Mouse (Mus musculus) MEL (cell line): ENCODE results near the gene Crybb2. TPM values are rescaled to one million over a fixed set of nuclear protein-coding genes. Genes with fewer than 3 reads are reported as not detected.

Experiments
- DNase-seq: peaks from one replicate; pipeline ENCODE4 v3.0.0; 2011; ENCODE audit warnings: low read depth, low spot score
- H3K27ac ChIP-seq: 2 replicates; pipeline ENCODE4 v1.5.1; 2012; ENCODE audit warnings: low read depth, mild to moderate bottlenecking, control low read depth, low read length, moderate library complexity; ENCODE audit not compliant: control insufficient read depth
- H3K27me3 ChIP-seq, 2 experiments: fragments of 150-350 bp in 1 of 2; sonication (generic) in 1 of 2; 2 replicates each; pipeline ENCODE4 v1.6.1; 2012; ENCODE audit warnings: low read length in 2 of 2, mild to moderate bottlenecking in 2 of 2, improper control_type of control experiment in 1 of 2, moderate library complexity in 1 of 2; ENCODE audit not compliant: insufficient read depth in 2 of 2, control insufficient read depth in 1 of 2
- H3K36me3 ChIP-seq, 2 experiments: 2 replicates each; pipeline ENCODE4 v1.6.1; 2012 to 2014; ENCODE audit warnings: low read length in 2 of 2, improper control_type of control experiment in 1 of 2, inconsistent platforms in 1 of 2, mild to moderate bottlenecking in 1 of 2; ENCODE audit not compliant: insufficient read depth in 2 of 2, control insufficient read depth in 1 of 2
- H3K4me1 ChIP-seq, 2 experiments: fragments of 150-350 bp in 1 of 2; sonication (generic) in 1 of 2; 2 replicates each; pipeline ENCODE4 v1.6.1; 2012; ENCODE audit warnings: low read length in 2 of 2, improper control_type of control experiment in 1 of 2, mild to moderate bottlenecking in 1 of 2; ENCODE audit not compliant: insufficient read depth in 2 of 2, control insufficient read depth in 1 of 2
- H3K4me3 ChIP-seq, 2 experiments: fragments of 150-350 bp in 1 of 2; sonication (generic) in 1 of 2; 2 replicates each; pipeline ENCODE4 v1.5.1; 2012; ENCODE audit warnings: low read depth in 2 of 2, low read length in 2 of 2, mild to moderate bottlenecking in 2 of 2, moderate library complexity in 2 of 2, control low read depth in 1 of 2, improper control_type of control experiment in 1 of 2; ENCODE audit not compliant: control insufficient read depth in 1 of 2, insufficient read depth in 1 of 2
- H3K79me2 ChIP-seq: 2 replicates; pipeline ENCODE4 v1.6.1; 2012; ENCODE audit warnings: mild to moderate bottlenecking, low read length, moderate library complexity; ENCODE audit not compliant: control insufficient read depth, poor library complexity, insufficient read depth
- H3K9ac ChIP-seq: 2 replicates; pipeline ENCODE4 v1.6.1; 2012; ENCODE audit warnings: low read depth, mild to moderate bottlenecking, control low read depth, low read length, moderate library complexity; ENCODE audit not compliant: control insufficient read depth, poor library complexity, severe bottlenecking
- H3K9me3 ChIP-seq: fragments of 150-350 bp; sonication (generic); replicated peaks from 2 replicates; pipeline ENCODE4 v1.6.1; 2012; ENCODE audit warnings: mild to moderate bottlenecking, low read length, improper control_type of control experiment, moderate library complexity; ENCODE audit not compliant: insufficient read depth
- CTCF ChIP-seq, 3 experiments: IDR thresholded peaks in 2 of 3; conservative IDR thresholded peaks in 1 of 3; 2 replicates each; pipeline ENCODE4 v1.5.1; 2011 to 2012; ENCODE audit warnings: low read length in 3 of 3, low read depth in 2 of 3, mild to moderate bottlenecking in 2 of 3, improper control_type of control experiment in 1 of 3, inconsistent platforms in 1 of 3, mixed read lengths in 1 of 3, moderate library complexity in 1 of 3; ENCODE audit not compliant: control insufficient read depth in 1 of 3, insufficient read depth in 1 of 3, poor library complexity in 1 of 3, severe bottlenecking in 1 of 3
- ETS1 ChIP-seq: IDR thresholded peaks from 2 replicates; pipeline ENCODE4 v1.6.1; 2012; ENCODE audit warnings: low read depth, mild to moderate bottlenecking, inconsistent platforms, low read length, improper control_type of control experiment, moderate library complexity
- GATA1 ChIP-seq: IDR thresholded peaks from 2 replicates; pipeline ENCODE4 v1.6.1; 2011; ENCODE audit warnings: low read depth, low read length, improper control_type of control experiment
- HCFC1 ChIP-seq: IDR thresholded peaks from 2 replicates; pipeline ENCODE4 v1.6.1; 2012; ENCODE audit warnings: low read depth, mild to moderate bottlenecking, inconsistent platforms, low read length, improper control_type of control experiment, moderate library complexity
- MAX ChIP-seq: IDR thresholded peaks from 2 replicates; pipeline ENCODE4 v1.6.1; 2011; ENCODE audit warnings: low read length, improper control_type of control experiment
- MAZ ChIP-seq: IDR thresholded peaks from 2 replicates; pipeline ENCODE4 v1.6.1; 2012; ENCODE audit warnings: low read depth, mild to moderate bottlenecking, inconsistent platforms, low read length, improper control_type of control experiment
- MYC ChIP-seq: IDR thresholded peaks from 2 replicates; pipeline ENCODE4 v1.6.1; 2011; ENCODE audit warnings: low read depth, mild to moderate bottlenecking, low read length, improper control_type of control experiment, moderate library complexity
- NRF1 ChIP-seq: IDR thresholded peaks from 2 replicates; pipeline ENCODE4 v1.6.1; 2014; ENCODE audit warnings: low read depth, mild to moderate bottlenecking, inconsistent platforms, low read length, improper control_type of control experiment, moderate library complexity; ENCODE audit not compliant: poor library complexity, insufficient read depth, severe bottlenecking
- RCOR1 ChIP-seq: IDR thresholded peaks from 2 replicates; pipeline ENCODE4 v1.6.1; 2012; ENCODE audit warnings: low read depth, mild to moderate bottlenecking, inconsistent platforms, low read length, improper control_type of control experiment
- USF1 ChIP-seq: IDR thresholded peaks from 2 replicates; pipeline ENCODE4 v1.6.1; 2014; ENCODE audit warnings: low read depth, mild to moderate bottlenecking, inconsistent platforms, low read length, improper control_type of control experiment, moderate library complexity
- ZC3H11A ChIP-seq: IDR thresholded peaks from 2 replicates; pipeline ENCODE4 v1.6.1; 2012; ENCODE audit warnings: low read depth, mild to moderate bottlenecking, inconsistent platforms, low read length, improper control_type of control experiment
- ZMIZ1 ChIP-seq: IDR thresholded peaks from 2 replicates; pipeline ENCODE4 v1.6.1; 2012; ENCODE audit warnings: low read depth, mild to moderate bottlenecking, inconsistent platforms, low read length, improper control_type of control experiment, moderate library complexity
- ZNF384 ChIP-seq: IDR thresholded peaks from 2 replicates; pipeline ENCODE4 v1.6.1; 2012; ENCODE audit warnings: low read depth, mild to moderate bottlenecking, inconsistent platforms, low read length, improper control_type of control experiment
- polyA plus RNA-seq, 2 experiments: library from polyadenylated mRNA; stranded (reverse) in 1 of 2; unstranded in 1 of 2; fragments of >175 nt in 1 of 2; fragments of >200 nt in 1 of 2; gene quantifications; 2 replicates each; pipeline versions ENCODE4 v1.2.1 to v1.2.4; 2012; ENCODE audit warnings: low replicate concordance in 2 of 2, low read depth in 1 of 2; ENCODE audit not compliant: insufficient read length in 2 of 2, insufficient read depth in 1 of 2, missing spikeins in 1 of 2
- total RNA-seq: library from RNA; depleted of rRNA; stranded (reverse); fragments of 300-350 nt; gene quantifications from 2 replicates; pipeline ENCODE4 v1.2.3, GENCODE M21; 2012; rRNA removed

Gene Crybb2
- total and polyA plus RNA-seq, 3 experiments, result not detected

GRCm38 (mm10) chr5:113009183-113009820, 60.6 kb downstream of the Crybb2 start:
- no peak for DNase-seq
- TF ChIP-seq ZNF384 (no peak), MAZ (no peak), ETS1 (no peak), MAX (no peak)
- Histone ChIP-seq H3K27ac (no peak overlapping the region), H3K4me3 (no peak overlapping the region), H3K36me3 (no peaks in the 10 kb centered on the region), H3K4me1 (no peaks in the 10 kb centered on the region), H3K9me3 (no peaks in the 10 kb centered on the region), H3K27me3 (no peaks in the 10 kb centered on the region), H3K9ac (no peak overlapping the region), H3K79me2 (no peaks in the 10 kb centered on the region)

- DNase-seq, result no peak
- no peak overlapping the region for H3K9ac ChIP-seq
- no peak for TF ChIP-seq ZC3H11A
- TF ChIP-seq GATA1, result no peak
- no peak for TF ChIP-seq USF1
- TF ChIP-seq ZMIZ1, result no peak
- no peak for TF ChIP-seq RCOR1
- TF ChIP-seq CTCF (IDR thresholded peaks at IDR 0.05 in 2 of 3, conservative IDR thresholded peaks at IDR 0.05 in 1 of 3; ENCODE audit: control insufficient read depth in 1 of 3, insufficient read depth in 1 of 3, low read depth in 2 of 3, low read length in 3 of 3, poor library complexity in 1 of 3, severe bottlenecking in 1 of 3), result no peak
- no peak for TF ChIP-seq HCFC1
- TF ChIP-seq NRF1, result no peak
- no peak for TF ChIP-seq MYC
- TF ChIP-seq, all 39 proteins: peak for 0
- H3K4me1 ChIP-seq, result no peaks in the 10 kb centered on the region
- H3K79me2 ChIP-seq, result no peaks in the 10 kb centered on the region
- H3K4me3 ChIP-seq, result no peak overlapping the region
- no peak overlapping the region for H3K27ac ChIP-seq
- H3K36me3 ChIP-seq, result no peaks in the 10 kb centered on the region
- no peaks in the 10 kb centered on the region for H3K9me3 ChIP-seq
- no peaks in the 10 kb centered on the region for H3K27me3 ChIP-seq
These were observed 61.4 kb downstream of the Crybb2 start for GRCm38 (mm10) chr5:113008496-113008895.

Other genes starting within 250 kb of the Crybb2 start
- not detected in 2 replicates for gene Myo18b, start 173.8 kb downstream of the Crybb2 start, total RNA-seq
- gene Myo18b, start 173.8 kb downstream of the Crybb2 start, polyA plus RNA-seq, result not detected
- gene Grk3, start 54.3 kb downstream of the Crybb2 start, total RNA-seq, result 0.10 TPM in 1 of 2 replicates, not detected in the other
- gene Grk3, start 54.3 kb downstream of the Crybb2 start, polyA plus RNA-seq, result not detected
- not detected in 2 replicates for gene Crybb3, start 11.5 kb upstream of the Crybb2 start, total RNA-seq
- not detected for gene Crybb3, start 11.5 kb upstream of the Crybb2 start, polyA plus RNA-seq
- not detected in 2 replicates for gene 2900026A02Rik, start 151.1 kb upstream of the Crybb2 start, total RNA-seq
- gene 2900026A02Rik, start 151.1 kb upstream of the Crybb2 start, polyA plus RNA-seq, result not detected
- gene Tmem211, start 156.8 kb upstream of the Crybb2 start, total RNA-seq, result not detected in 2 replicates
- gene Tmem211, start 156.8 kb upstream of the Crybb2 start, polyA plus RNA-seq, result not detected
- not detected in 2 replicates for gene Sgsm1, start 240.7 kb upstream of the Crybb2 start, total RNA-seq
- not detected for gene Sgsm1, start 240.7 kb upstream of the Crybb2 start, polyA plus RNA-seq